Mouse (Mus musculus): ENCODE measurements around the gene Sspn.

Sspn gene

DNA sequence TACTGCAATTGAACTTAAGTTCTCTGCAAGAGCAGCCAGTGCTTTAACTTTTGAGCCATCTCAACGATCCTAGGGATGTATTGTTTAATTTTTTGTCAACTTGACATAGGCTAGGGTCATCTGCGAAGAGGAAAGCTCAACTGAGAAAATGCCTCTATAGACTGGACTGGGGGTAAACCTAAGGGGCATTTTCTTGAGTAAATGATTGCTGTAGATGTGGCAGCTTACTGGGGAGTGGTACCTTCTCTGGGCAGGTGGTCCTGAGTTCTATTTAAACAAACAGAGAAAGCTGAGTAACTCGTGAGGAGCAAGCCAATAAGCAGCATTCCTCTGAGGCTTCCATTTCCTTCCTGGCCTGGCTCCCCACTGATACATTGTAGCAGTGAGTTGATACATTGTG, at the start of gene Sspn:
Gene Sspn (plus strand): TSS at position 301 of the 400 bp plus-strand sequence.
- no peak for DNase-seq (ENCODE audit: low spot score)

DNA sequence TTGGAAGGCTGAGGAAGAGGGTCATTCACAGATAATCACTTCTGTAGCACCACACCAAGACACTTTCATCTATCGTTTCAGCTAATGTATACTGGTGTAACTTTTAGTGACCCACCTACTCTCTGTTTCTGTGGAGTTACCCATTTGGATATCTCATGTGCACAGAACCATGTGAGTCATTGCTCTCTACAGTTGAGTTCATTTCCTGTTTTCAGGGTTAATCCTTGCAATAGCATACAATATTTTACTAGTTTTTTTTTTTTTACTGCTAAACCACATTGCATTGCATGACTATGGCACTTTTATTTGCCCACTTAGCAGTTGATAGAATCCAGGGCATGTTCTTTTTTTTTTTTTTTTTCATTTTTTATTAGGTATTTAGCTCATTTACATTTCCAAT, 48.4 kb upstream of the Sspn start:
- no peak for DNase-seq (ENCODE audit: low spot score)

DNA sequence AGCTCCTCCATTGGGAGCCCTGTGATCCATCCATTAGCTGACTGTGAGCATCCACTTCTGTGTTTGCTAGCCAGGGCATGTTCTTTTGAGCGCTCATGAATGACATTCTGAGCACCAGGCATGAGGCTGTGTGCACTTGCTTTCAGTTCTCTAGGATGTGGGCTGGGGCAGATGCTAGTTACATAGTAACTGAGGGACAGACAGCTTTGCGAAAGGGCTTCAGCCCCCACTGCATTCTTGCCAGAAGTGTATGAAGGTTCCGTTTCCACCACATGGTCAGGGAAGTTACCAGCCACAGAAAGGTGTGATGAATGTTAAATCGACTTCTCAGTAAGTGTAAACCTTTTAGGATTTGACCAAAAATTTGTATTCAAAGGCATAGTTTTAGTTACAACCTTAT, 47.8 kb upstream of the Sspn start:
- no peak for DNase-seq (ENCODE audit: low spot score)

DNA sequence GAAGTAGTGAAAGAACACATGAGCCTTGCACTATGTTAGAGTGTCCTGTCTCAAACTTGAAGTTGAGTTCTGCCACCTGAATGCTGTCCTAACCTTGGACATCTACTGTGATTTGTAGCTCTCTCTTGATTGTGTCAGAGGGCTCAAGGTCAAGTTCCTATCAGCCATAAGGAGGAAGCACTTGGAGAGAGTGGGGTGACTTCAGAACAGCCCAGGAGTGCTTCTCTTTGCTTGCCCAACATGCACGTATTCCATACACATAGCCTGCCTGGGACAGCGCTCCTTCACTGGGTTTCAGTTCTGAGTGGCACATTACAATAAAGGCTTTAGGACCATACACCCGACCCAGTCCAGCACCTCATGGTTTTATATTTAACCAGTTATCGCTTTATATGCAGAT, 46.4 kb upstream of the Sspn start:
- DNase-seq (ENCODE audit: low spot score) = no peak

DNA sequence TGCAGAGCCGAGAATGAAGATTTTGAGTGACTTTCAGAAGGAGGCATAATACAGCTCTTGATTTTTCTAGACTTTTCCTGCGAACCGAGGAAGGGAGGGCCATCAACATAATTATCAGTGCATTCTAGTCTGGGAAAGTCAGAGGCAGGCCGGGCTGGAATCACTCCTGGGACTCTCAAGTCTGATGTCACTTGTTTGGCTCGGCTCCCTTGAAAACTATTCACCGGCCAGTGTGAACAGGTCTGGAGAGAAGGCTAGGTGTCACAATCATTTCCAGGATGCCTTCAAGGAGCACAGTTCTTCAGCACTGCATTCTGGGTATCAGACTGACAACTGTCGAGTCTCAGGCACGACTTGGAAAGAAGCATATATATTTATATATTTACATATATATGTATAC, 45.2 kb upstream of the Sspn start:
- DNase-seq (ENCODE audit: low spot score) = no peak

- DNase-seq (ENCODE audit: low spot score) = no peak
Measured at GRCm38 (mm10) chr6:145887719-145888118, 43.7 kb upstream of the Sspn start.

DNA sequence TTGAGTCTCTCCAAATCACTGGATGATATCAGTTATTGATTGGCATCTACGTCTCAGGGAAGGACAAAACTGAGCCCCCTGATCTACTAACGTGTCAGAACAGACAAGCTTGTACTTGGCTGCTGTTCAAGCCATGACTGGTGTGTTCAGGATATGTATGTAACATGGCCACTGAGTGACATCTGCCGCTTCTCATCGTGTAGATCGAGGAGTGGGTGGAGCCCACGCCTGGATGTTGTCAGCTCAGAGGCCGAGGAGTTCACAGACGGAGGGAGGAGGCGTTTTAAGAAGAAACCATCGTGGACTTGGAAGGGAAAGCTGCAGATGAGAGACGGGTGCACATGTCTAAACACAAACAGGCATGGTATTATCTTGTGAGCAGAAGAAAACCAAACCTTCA, 39.5 kb upstream of the Sspn start:
- DNase-seq (ENCODE audit: low spot score) = no peak

DNA sequence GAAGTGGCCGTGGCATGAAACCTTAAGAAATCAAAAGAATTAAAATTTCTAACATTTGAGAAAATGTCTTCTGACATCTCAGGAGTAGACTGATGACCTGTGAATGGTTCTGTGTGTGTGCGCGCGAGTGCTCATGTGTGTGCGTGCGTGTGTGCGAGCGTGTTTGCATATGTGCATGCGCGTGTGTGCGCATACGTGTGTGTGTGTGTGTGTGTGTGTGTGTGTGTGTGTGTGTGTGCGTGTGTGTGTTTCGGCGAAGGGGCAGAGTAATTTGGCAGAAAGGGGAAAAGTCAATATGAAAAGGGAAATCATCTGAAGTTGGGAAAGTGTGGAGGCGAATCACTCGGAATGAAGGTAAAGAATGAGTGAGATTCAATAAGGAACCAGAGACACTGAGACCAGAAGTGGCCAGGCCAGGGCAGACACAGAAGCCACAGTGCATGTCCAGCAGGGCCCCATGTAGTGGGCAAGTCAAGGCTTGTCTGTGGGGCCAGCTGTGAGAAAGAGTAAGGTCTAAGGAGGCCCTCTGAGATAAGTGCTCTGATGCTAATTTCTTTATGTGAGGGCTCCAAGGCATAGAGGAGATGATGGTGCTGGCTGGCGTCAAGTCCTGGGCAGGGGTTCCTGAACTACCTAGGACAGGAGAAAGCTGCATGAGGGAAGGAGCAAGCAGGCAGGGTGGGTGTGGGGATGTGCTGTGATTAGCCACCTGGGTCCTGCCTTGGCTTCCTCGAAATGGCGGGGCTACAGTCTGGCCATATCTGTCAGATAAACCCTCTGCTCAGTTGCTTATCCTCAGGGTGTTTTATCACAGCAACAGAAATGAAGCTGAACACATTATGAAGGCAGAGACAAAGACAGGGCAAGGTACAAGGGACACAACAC, 38.8 kb upstream of the Sspn start:
- no peak for DNase-seq (ENCODE audit: low spot score)

DNA sequence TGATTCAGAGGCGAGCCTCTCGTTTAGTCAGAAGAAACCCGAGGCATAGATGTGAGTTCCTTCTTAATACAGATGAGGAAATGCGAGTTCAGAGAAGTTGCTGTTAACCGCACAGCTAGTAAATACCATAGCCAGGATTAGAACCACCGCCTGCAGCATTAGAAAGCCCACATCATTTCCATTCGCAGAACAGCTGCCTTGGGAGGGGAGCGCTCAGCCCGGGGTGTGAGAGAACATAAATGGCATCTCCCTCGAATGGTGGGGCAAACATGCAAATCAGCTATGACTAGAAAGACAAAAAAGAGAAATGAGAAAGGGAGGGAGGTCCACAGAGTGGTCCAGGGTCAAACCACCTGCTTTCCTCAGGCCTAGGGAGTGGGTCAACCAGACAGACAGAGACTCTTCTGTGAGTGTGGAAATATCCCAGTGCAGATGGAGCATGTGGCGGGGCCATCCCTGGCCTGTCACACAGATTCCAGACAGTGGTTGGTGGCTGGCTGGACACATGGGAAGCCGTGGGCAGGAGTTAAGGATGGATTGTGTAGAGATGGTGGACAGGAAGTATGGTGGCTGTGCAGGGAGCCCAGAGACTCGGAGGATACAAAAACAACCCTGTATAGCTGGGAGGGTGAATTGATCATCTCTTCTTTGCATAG, 37.9 kb upstream of the Sspn start:
- no peak for DNase-seq (ENCODE audit: low spot score)

GRCm38 (mm10) chr6:145894669-145895342, 36.6 kb upstream of the Sspn start:
- DNase-seq (ENCODE audit: low spot score) = no peak

DNA sequence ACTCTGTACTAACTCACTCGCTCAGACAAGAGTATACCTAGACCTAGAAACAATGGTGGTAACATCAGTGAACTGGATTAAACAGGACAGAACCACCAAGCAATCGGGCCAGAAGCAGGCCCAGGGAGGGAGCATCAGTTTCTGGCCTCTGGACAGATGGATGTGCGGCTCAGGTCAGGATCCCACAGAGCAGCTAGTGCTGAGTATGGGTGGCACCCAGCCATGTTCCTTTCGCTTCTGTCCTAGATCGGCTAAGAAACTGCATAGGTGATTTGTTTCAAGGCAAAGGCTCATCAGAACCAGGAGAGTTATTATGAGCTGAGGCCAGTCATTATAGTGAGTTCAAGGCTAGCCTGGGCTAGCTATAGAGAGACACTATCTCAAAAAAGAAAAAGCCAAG, 27.3 kb upstream of the Sspn start:
- DNase-seq (ENCODE audit: low spot score) = no peak

GRCm38 (mm10) chr6:145904616-145905015, 26.8 kb upstream of the Sspn start:
- DNase-seq (ENCODE audit: low spot score) = no peak

- no peak for DNase-seq (ENCODE audit: low spot score)
Measured at GRCm38 (mm10) chr6:145906096-145906890, 25.1 kb upstream of the Sspn start.

- DNase-seq (ENCODE audit: low spot score) = no peak
Measured at GRCm38 (mm10) chr6:145909943-145910342, 21.5 kb upstream of the Sspn start.

DNA sequence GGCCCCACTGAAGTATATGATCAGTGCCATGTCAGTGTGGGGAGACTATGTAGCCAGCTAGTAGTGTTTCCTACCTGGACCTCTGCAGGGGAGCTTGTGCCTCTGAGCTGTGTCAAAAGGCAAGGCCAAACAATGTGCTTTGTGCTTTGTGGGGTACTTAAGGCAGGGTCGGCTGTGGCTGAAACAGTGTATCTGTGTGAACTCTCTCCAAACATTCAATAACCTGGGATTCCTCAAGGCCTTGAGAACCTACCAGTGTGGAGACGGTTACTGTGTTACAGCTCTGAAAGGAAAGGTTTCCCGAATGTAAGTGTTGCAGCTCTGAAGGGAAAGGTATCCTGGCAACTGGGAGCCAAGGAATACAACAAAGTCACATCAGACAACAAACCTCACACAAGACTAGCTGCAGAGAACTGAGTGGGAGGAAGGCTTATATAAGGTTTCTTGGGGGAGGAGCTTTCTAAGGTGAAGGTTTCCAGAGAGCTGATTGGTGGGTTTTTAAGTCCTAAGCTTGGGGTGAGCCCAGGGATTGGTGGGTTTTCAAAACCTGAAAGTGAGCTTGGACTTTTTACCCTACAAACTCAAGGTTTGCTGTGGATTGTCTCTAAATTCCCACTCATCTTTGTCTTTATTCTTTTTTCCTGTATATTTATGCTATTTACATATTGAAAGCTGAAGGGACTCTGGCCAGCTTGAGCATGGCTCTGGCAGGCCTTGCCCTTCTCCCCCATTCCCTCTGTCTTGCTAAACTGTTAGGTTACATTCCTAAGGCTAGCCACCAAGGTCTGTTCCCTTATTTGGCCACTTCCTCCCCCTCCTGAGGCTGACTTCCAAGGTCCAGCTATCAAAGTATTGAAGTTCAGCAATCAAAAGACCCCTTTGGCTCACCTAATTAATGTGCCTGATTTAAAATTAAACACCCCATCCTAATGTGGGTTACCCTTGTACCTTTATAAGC, 20.7 kb upstream of the Sspn start:
- no peak for DNase-seq (ENCODE audit: low spot score)

GRCm38 (mm10) chr6:145912232-145912631, 19.2 kb upstream of the Sspn start:
- DNase-seq (ENCODE audit: low spot score) = no peak

- DNase-seq (ENCODE audit: low spot score) = no peak
Measured at GRCm38 (mm10) chr6:145915435-145915834, 16.0 kb upstream of the Sspn start.

GRCm38 (mm10) chr6:145916401-145916800, 15.0 kb upstream of the Sspn start:
- no peak for DNase-seq (ENCODE audit: low spot score)

- DNase-seq (ENCODE audit: low spot score) = no peak
Measured at GRCm38 (mm10) chr6:145918236-145918635, 13.2 kb upstream of the Sspn start.

GRCm38 (mm10) chr6:145923594-145923993, 7.8 kb upstream of the Sspn start:
- DNase-seq (ENCODE audit: low spot score) = no peak
